Mouse (Mus musculus) megakaryocyte, embryonic 14.5 days (primary cell): ENCODE measurements around the gene Cmtm8. TPM values are rescaled to one million over a fixed set of nuclear protein-coding genes. Genes with fewer than 3 reads are reported as not detected.

Source experiments
- H3K27me3 ChIP-seq: replicated peaks from 2 replicates; pipeline ENCODE3; 2012; ENCODE audit warnings: inconsistent platforms
- H3K36me3 ChIP-seq: replicated peaks from 2 replicates; pipeline ENCODE3; 2012; ENCODE audit warnings: low read length, inconsistent platforms, mixed read lengths
- H3K4me1 ChIP-seq: 2 replicates; pipeline ENCODE4 v1.6.1; 2012; ENCODE audit warnings: inconsistent platforms
- H3K4me3 ChIP-seq: replicated peaks from 2 replicates; pipeline ENCODE3; 2012; ENCODE audit warnings: moderate library complexity, mild to moderate bottlenecking, inconsistent platforms
- H3K9me3 ChIP-seq: 2 replicates; pipeline ENCODE4 v1.6.1; 2012; ENCODE audit warnings: inconsistent platforms
- FLI1 ChIP-seq: IDR thresholded peaks from 2 replicates; pipeline ENCODE4 v1.6.1; 2012; ENCODE audit warnings: low read length, inconsistent platforms, mixed read lengths
- GATA1 ChIP-seq: IDR thresholded peaks from 3 replicates; pipeline ENCODE4 v1.6.1; 2012; ENCODE audit warnings: mixed read lengths, low read length, inconsistent platforms, borderline replicate concordance
- polyA plus RNA-seq: library from polyadenylated mRNA; stranded (reverse); fragments of >175 nt; gene quantifications from 2 replicates; pipeline ENCODE4 v1.2.3, GENCODE M21; 2012; ENCODE audit warnings: low replicate concordance; ENCODE audit not compliant: insufficient read depth

The Cmtm8 gene
- polyA plus RNA-seq, 1 experiment = 3.0 TPM

- H3K4me3 ChIP-seq = peak overlapping the region; percentile 82
- H3K27me3 ChIP-seq = peaks cover 56% of the 10 kb centered on the region
- TF ChIP-seq GATA1 = no peak
- no peak for TF ChIP-seq FLI1
- H3K9me3 ChIP-seq = no peaks in the 10 kb centered on the region
- peaks cover 86% of the 10 kb centered on the region for H3K4me1 ChIP-seq
- H3K36me3 ChIP-seq = peaks cover 3% of the 10 kb centered on the region
Observed at GRCm38 (mm10) chr9:114778047-114778390, 65.9 kb downstream of the Cmtm8 start.

GRCm38 (mm10) chr9:114777178-114778046 lies 66.5 kb downstream of the Cmtm8 start:
- TF ChIP-seq GATA1 (no peak), FLI1 (no peak)

GRCm38 (mm10) chr9:114776361-114776760 lies 67.6 kb downstream of the Cmtm8 start:
- Histone ChIP-seq H3K9me3 (peaks cover 11% of the 10 kb centered on the region), H3K36me3 (peaks cover 17% of the 10 kb centered on the region), H3K4me1 (peaks cover 78% of the 10 kb centered on the region), H3K4me3 (peak overlapping the region; percentile 35), H3K27me3 (peaks cover 43% of the 10 kb centered on the region)
- TF ChIP-seq GATA1 = no peak
- TF ChIP-seq FLI1 = no peak

More at GRCm38 (mm10) chr9:114777178-114778046, 66.5 kb downstream of the Cmtm8 start:
- Histone ChIP-seq H3K9me3 (peaks cover 2% of the 10 kb centered on the region), H3K36me3 (peaks cover 7% of the 10 kb centered on the region), H3K4me1 (peaks cover 86% of the 10 kb centered on the region), H3K27me3 (peaks cover 51% of the 10 kb centered on the region), H3K4me3 (peak overlapping the region; percentile 82)

GRCm38 (mm10) chr9:114775272-114775671 lies 68.7 kb downstream of the Cmtm8 start:
- peaks cover 32% of the 10 kb centered on the region for H3K27me3 ChIP-seq
- peaks cover 21% of the 10 kb centered on the region for H3K36me3 ChIP-seq
- H3K4me3 ChIP-seq = peak overlapping the region; percentile 82
- peaks cover 74% of the 10 kb centered on the region for H3K4me1 ChIP-seq
- TF ChIP-seq GATA1 = no peak
- TF ChIP-seq FLI1 = 0 out of 2 replicates have a peak, but pooled peaks have one; percentile 47
- peaks cover 11% of the 10 kb centered on the region for H3K9me3 ChIP-seq

- peaks cover 27% of the 10 kb centered on the region for H3K27me3 ChIP-seq
- peaks cover 11% of the 10 kb centered on the region for H3K9me3 ChIP-seq
- peaks cover 26% of the 10 kb centered on the region for H3K36me3 ChIP-seq
- TF ChIP-seq FLI1 = no peak
- TF ChIP-seq GATA1 = no peak
- H3K4me3 ChIP-seq = peak overlapping the region; percentile 82
- H3K4me1 ChIP-seq = peaks cover 74% of the 10 kb centered on the region
Observed at GRCm38 (mm10) chr9:114774629-114775028, 69.3 kb downstream of the Cmtm8 start.

GRCm38 (mm10) chr9:114771565-114771964 lies 72.4 kb downstream of the Cmtm8 start:
- TF ChIP-seq FLI1 = no peak
- no peak for TF ChIP-seq GATA1
- H3K36me3 ChIP-seq = peaks cover 44% of the 10 kb centered on the region

GRCm38 (mm10) chr9:114770224-114770623 lies 73.7 kb downstream of the Cmtm8 start:
- peaks cover 6% of the 10 kb centered on the region for H3K27me3 ChIP-seq
- H3K9me3 ChIP-seq = peaks cover 16% of the 10 kb centered on the region
- H3K4me3 ChIP-seq = no peak overlapping the region
- H3K4me1 ChIP-seq = peaks cover 47% of the 10 kb centered on the region
- no peak for TF ChIP-seq FLI1
- H3K36me3 ChIP-seq = peaks cover 56% of the 10 kb centered on the region

More at GRCm38 (mm10) chr9:114771565-114771964, 72.4 kb downstream of the Cmtm8 start:
- H3K9me3 ChIP-seq = peaks cover 11% of the 10 kb centered on the region
- H3K4me1 ChIP-seq = peaks cover 60% of the 10 kb centered on the region
- no peak overlapping the region for H3K4me3 ChIP-seq
- H3K27me3 ChIP-seq = peaks cover 7% of the 10 kb centered on the region

- no peak overlapping the region for H3K4me3 ChIP-seq
- peaks cover 33% of the 10 kb centered on the region for H3K4me1 ChIP-seq
- peaks cover 67% of the 10 kb centered on the region for H3K36me3 ChIP-seq
- H3K9me3 ChIP-seq = peaks cover 16% of the 10 kb centered on the region
- H3K27me3 ChIP-seq = peaks cover 6% of the 10 kb centered on the region
- no peak for TF ChIP-seq FLI1
- TF ChIP-seq GATA1 = no peak
Observed at GRCm38 (mm10) chr9:114768066-114768465, 75.9 kb downstream of the Cmtm8 start.

GRCm38 (mm10) chr9:114767507-114767906 lies 76.4 kb downstream of the Cmtm8 start:
- Histone ChIP-seq H3K9me3 (peaks cover 16% of the 10 kb centered on the region), H3K4me3 (no peak overlapping the region), H3K4me1 (peaks cover 34% of the 10 kb centered on the region), H3K27me3 (peaks cover 6% of the 10 kb centered on the region), H3K36me3 (peaks cover 70% of the 10 kb centered on the region)
- TF ChIP-seq GATA1 = no peak

GRCm38 (mm10) chr9:114767030-114767429 lies 76.9 kb downstream of the Cmtm8 start:
- Histone ChIP-seq H3K27me3 (peaks cover 5% of the 10 kb centered on the region), H3K9me3 (peaks cover 11% of the 10 kb centered on the region), H3K4me1 (peaks cover 34% of the 10 kb centered on the region), H3K36me3 (peaks cover 68% of the 10 kb centered on the region), H3K4me3 (no peak overlapping the region)
- TF ChIP-seq FLI1 (no peak), GATA1 (no peak)
